Mouse (Mus musculus) heart, embryonic 12.5 days (tissue): ENCODE measurements around the gene Parp8. TPM values are rescaled to one million over a fixed set of nuclear protein-coding genes. Genes with fewer than 3 reads are reported as not detected.
A peak's percentile ranks its signal among the peaks of the same experiment; 100 is the strongest.

ENCODE experiments used
- ATAC-seq: fragments of 200-750 bp; cut with Nextera tagmentation; 2 replicates; pipeline ENCODE4 v1.8.0; 2017; ENCODE audit warnings: moderate TSS enrichment, moderate library complexity; ENCODE audit not compliant: insufficient number of reproducible peaks, low FRiP score
- H3K27ac ChIP-seq: fragments of 300-500 bp; sonication (generic); 2 replicates; pipeline ENCODE4 v1.5.1; 2016; ENCODE audit warnings: mild to moderate bottlenecking, moderate library complexity; ENCODE audit not compliant: poor library complexity, severe bottlenecking
- H3K27me3 ChIP-seq: fragments of 300-500 bp; sonication (generic); replicated peaks from 2 replicates; pipeline ENCODE4 v1.6.1; 2016; ENCODE audit warnings: mild to moderate bottlenecking, moderate library complexity
- H3K36me3 ChIP-seq: fragments of 300-500 bp; sonication (generic); 2 replicates; pipeline ENCODE4 v1.6.1; 2016; ENCODE audit warnings: mild to moderate bottlenecking, moderate library complexity
- H3K4me1 ChIP-seq: fragments of 300-500 bp; sonication (generic); replicated peaks from 2 replicates; pipeline ENCODE4 v1.6.1; 2016; ENCODE audit warnings: mild to moderate bottlenecking
- H3K4me2 ChIP-seq: fragments of 300-500 bp; sonication (generic); 2 replicates; pipeline ENCODE4 v1.6.1; 2016; ENCODE audit warnings: mild to moderate bottlenecking, moderate library complexity
- H3K4me3 ChIP-seq: fragments of 300-500 bp; sonication (generic); 2 replicates; pipeline ENCODE4 v1.5.1; 2016; ENCODE audit warnings: mild to moderate bottlenecking
- H3K9ac ChIP-seq: fragments of 300-500 bp; sonication (generic); 2 replicates; pipeline ENCODE4 v1.6.1; 2016; ENCODE audit warnings: mild to moderate bottlenecking, moderate library complexity
- H3K9me3 ChIP-seq: fragments of 300-500 bp; sonication (generic); replicated peaks from 2 replicates; pipeline ENCODE4 v1.6.1; 2016; ENCODE audit warnings: mild to moderate bottlenecking, moderate library complexity
- WGBS: fragments of 180-500 bp; shearing (Covaris S2); methylation state at CpG from one replicate; pipeline ENCODE4 v1.1.7; 2016; 5-methylcytosine and 5-hydroxymethylcytosine counted together
- polyA plus RNA-seq: library from polyadenylated mRNA; unstranded; fragments of >200 nt; fragmentation: Nextera tagmentation; extraction: Ambion mirVana; gene quantifications from 2 replicates; pipeline ENCODE4 v1.2.1, GENCODE M21; 2016

Parp8 gene
- 15.4 and 15.6 TPM in 2 replicates for polyA plus RNA-seq

- peak within 1 kb of the TSS; percentile 87 for H3K27ac ChIP-seq
- WGBS: under 1% methylated on average over 41 of the region's 67 CpGs
- H3K4me3 ChIP-seq: peak within 1 kb of the TSS; percentile 83
- no peaks in the 10 kb centered on the region for H3K36me3 ChIP-seq
- 0 out of 2 replicates have a peak, but pooled peaks cover 2% of the 10 kb centered on the region for H3K27me3 ChIP-seq
- H3K9ac ChIP-seq: peak within 1 kb of the TSS; percentile 95
- peak within 1 kb of the TSS; percentile 73 for H3K4me2 ChIP-seq
- peak; percentile 65 for ATAC-seq
- H3K9me3 ChIP-seq: no peaks in the 10 kb centered on the region
- H3K4me1 ChIP-seq: peaks cover 40% of the 10 kb centered on the region
Measured at GRCm38 (mm10) chr13:117025226-117026067, at the start of gene Parp8. Gene Parp8 (minus strand): TSS chr13:117025537.

- 80% methylated on average over 17 of the region's 17 CpGs for WGBS
- no peak for ATAC-seq
- Histone ChIP-seq H3K9ac (no peak overlapping the region), H3K4me3 (no peak overlapping the region), H3K4me2 (no peak overlapping the region), H3K36me3 (no peaks in the 10 kb centered on the region), H3K4me1 (no peaks in the 10 kb centered on the region), H3K27ac (no peak overlapping the region), H3K27me3 (no peaks in the 10 kb centered on the region), H3K9me3 (no peaks in the 10 kb centered on the region)
Measured at GRCm38 (mm10) chr13:117062628-117063315, 37.4 kb upstream of the Parp8 start.

GRCm38 (mm10) chr13:117056466-117056865, 31.1 kb upstream of the Parp8 start:
- Histone ChIP-seq H3K27me3 (no peaks in the 10 kb centered on the region), H3K9ac (no peak overlapping the region), H3K36me3 (no peaks in the 10 kb centered on the region), H3K4me1 (0 out of 2 replicates have a peak, but pooled peaks cover 4% of the 10 kb centered on the region), H3K4me2 (no peak overlapping the region), H3K4me3 (no peak overlapping the region), H3K9me3 (no peaks in the 10 kb centered on the region), H3K27ac (no peak overlapping the region)
- ATAC-seq: no peak
- 51% methylated on average over 2 of the region's 2 CpGs for WGBS

- Histone ChIP-seq H3K4me2 (no peak overlapping the region), H3K9me3 (no peaks in the 10 kb centered on the region)
- 86% methylated on average over 7 of the region's 7 CpGs for WGBS
Measured at GRCm38 (mm10) chr13:117054811-117055496, 29.6 kb upstream of the Parp8 start.

GRCm38 (mm10) chr13:117052748-117053147, 27.4 kb upstream of the Parp8 start:
- H3K27me3 ChIP-seq: no peaks in the 10 kb centered on the region
- H3K9me3 ChIP-seq: no peaks in the 10 kb centered on the region
- H3K36me3 ChIP-seq: no peaks in the 10 kb centered on the region
- 0 out of 2 replicates have a peak, but pooled peaks cover 4% of the 10 kb centered on the region for H3K4me1 ChIP-seq
- H3K4me3 ChIP-seq: no peak overlapping the region
- H3K9ac ChIP-seq: no peak overlapping the region
- no peak overlapping the region for H3K4me2 ChIP-seq
- H3K27ac ChIP-seq: no peak overlapping the region
- WGBS: 68% methylated on average over 3 of the region's 3 CpGs
- no peak for ATAC-seq

More at GRCm38 (mm10) chr13:117054811-117055496, 29.6 kb upstream of the Parp8 start:
- Histone ChIP-seq H3K4me1 (0 out of 2 replicates have a peak, but pooled peaks cover 4% of the 10 kb centered on the region), H3K9ac (no peak overlapping the region), H3K36me3 (no peaks in the 10 kb centered on the region), H3K27ac (no peak overlapping the region), H3K4me3 (no peak overlapping the region), H3K27me3 (no peaks in the 10 kb centered on the region)
- ATAC-seq: no peak

GRCm38 (mm10) chr13:117048541-117048971, 23.2 kb upstream of the Parp8 start:
- H3K27me3 ChIP-seq: no peaks in the 10 kb centered on the region
- H3K9ac ChIP-seq: no peak overlapping the region
- H3K9me3 ChIP-seq: no peaks in the 10 kb centered on the region
- H3K27ac ChIP-seq: no peak overlapping the region
- H3K4me1 ChIP-seq: no peaks in the 10 kb centered on the region
- no peak for ATAC-seq
- H3K4me2 ChIP-seq: no peak overlapping the region
- WGBS: 82% methylated on average over 5 of the region's 5 CpGs
- no peaks in the 10 kb centered on the region for H3K36me3 ChIP-seq
- H3K4me3 ChIP-seq: no peak overlapping the region

GRCm38 (mm10) chr13:117043567-117043966, 18.2 kb upstream of the Parp8 start:
- ATAC-seq: no peak
- Histone ChIP-seq H3K9me3 (no peaks in the 10 kb centered on the region), H3K4me3 (no peak overlapping the region), H3K27me3 (no peaks in the 10 kb centered on the region), H3K36me3 (no peaks in the 10 kb centered on the region), H3K9ac (no peak overlapping the region), H3K4me1 (no peaks in the 10 kb centered on the region), H3K27ac (no peak overlapping the region), H3K4me2 (no peak overlapping the region)

- no peaks in the 10 kb centered on the region for H3K4me1 ChIP-seq
- no peak for ATAC-seq
- no peak overlapping the region for H3K4me2 ChIP-seq
- no peak overlapping the region for H3K27ac ChIP-seq
- no peak overlapping the region for H3K9ac ChIP-seq
- no peaks in the 10 kb centered on the region for H3K9me3 ChIP-seq
- H3K27me3 ChIP-seq: no peaks in the 10 kb centered on the region
- H3K4me3 ChIP-seq: no peak overlapping the region
- H3K36me3 ChIP-seq: no peaks in the 10 kb centered on the region
Measured at GRCm38 (mm10) chr13:117041021-117041420, 15.7 kb upstream of the Parp8 start.

- H3K27me3 ChIP-seq: no peaks in the 10 kb centered on the region
- no peak overlapping the region for H3K4me2 ChIP-seq
- no peaks in the 10 kb centered on the region for H3K9me3 ChIP-seq
- H3K9ac ChIP-seq: no peak overlapping the region
- H3K36me3 ChIP-seq: no peaks in the 10 kb centered on the region
- ATAC-seq: no peak
- no peak overlapping the region for H3K4me3 ChIP-seq
- H3K4me1 ChIP-seq: peaks cover 18% of the 10 kb centered on the region
- no peak overlapping the region for H3K27ac ChIP-seq
- 81% methylated on average over 5 of the region's 5 CpGs for WGBS
Measured at GRCm38 (mm10) chr13:117036277-117036676, 10.9 kb upstream of the Parp8 start.

GRCm38 (mm10) chr13:117035121-117035520, 9.8 kb upstream of the Parp8 start:
- Histone ChIP-seq H3K27ac (no peak overlapping the region), H3K36me3 (no peaks in the 10 kb centered on the region), H3K9me3 (no peaks in the 10 kb centered on the region), H3K27me3 (no peaks in the 10 kb centered on the region), H3K4me3 (no peak overlapping the region), H3K9ac (no peak overlapping the region), H3K4me2 (no peak overlapping the region), H3K4me1 (peaks cover 18% of the 10 kb centered on the region)
- ATAC-seq: no peak
- 60% methylated on average over 2 of the region's 2 CpGs for WGBS

GRCm38 (mm10) chr13:117034676-117035075, 9.3 kb upstream of the Parp8 start:
- Histone ChIP-seq H3K4me2 (no peak overlapping the region), H3K9ac (no peak overlapping the region)
- 79% methylated on average over 1 of the region's 1 CpGs for WGBS

More at GRCm38 (mm10) chr13:117034676-117035075, 9.3 kb upstream of the Parp8 start:
- Histone ChIP-seq H3K9me3 (no peaks in the 10 kb centered on the region), H3K27me3 (0 out of 2 replicates have a peak, but pooled peaks cover under 1% of the 10 kb centered on the region), H3K27ac (no peak overlapping the region), H3K36me3 (no peaks in the 10 kb centered on the region), H3K4me1 (peaks cover 18% of the 10 kb centered on the region), H3K4me3 (no peak overlapping the region)
- no peak for ATAC-seq
